Mouse (Mus musculus): ENCODE measurements around the gene Plpp4. TPM values are rescaled to one million over a fixed set of nuclear protein-coding genes. Genes with fewer than 3 reads are reported as not detected.
A peak's percentile ranks its signal among the peaks of the same experiment; 100 is the strongest.

Gene Plpp4
- polyA plus RNA-seq, 1 experiment from 2014 or later = 9.5 TPM

GRCm38 (mm10) chr7:129253406-129253805 lies 3.4 kb upstream of the Plpp4 start:
- peaks cover 11% of the 10 kb centered on the region for H3K27me3 ChIP-seq (ENCODE audit: control insufficient read depth, insufficient read depth, low read length)
- H3K9me3 ChIP-seq (ENCODE audit: control insufficient read depth, low read length) = no peaks in the 10 kb centered on the region
- H3K9ac ChIP-seq (replicated peaks; ENCODE audit: low read length) = no peak overlapping the region
- H3K27ac ChIP-seq (replicated peaks; ENCODE audit: low read depth, low read length) = no peak overlapping the region
- 87% methylated on average over 6 of the region's 6 CpGs for WGBS
- DNase-seq (no peak), ATAC-seq (ENCODE audit: low FRiP score, low TSS enrichment) (no peak)
- H3K36me3 ChIP-seq (ENCODE audit: control insufficient read depth, insufficient read depth, low read length) = no peaks in the 10 kb centered on the region
- peaks cover 4% of the 10 kb centered on the region; the same call in 1 of the 2 replicates for H3K4me1 ChIP-seq (ENCODE audit: control insufficient read depth, insufficient read depth, low read length)
- no peak overlapping the region for H3K4me2 ChIP-seq (ENCODE audit: low read length)
- H3K4me3 ChIP-seq (replicated peaks; ENCODE audit: low read depth, low read length) = no peak overlapping the region

GRCm38 (mm10) chr7:129254126-129254525 lies 2.7 kb upstream of the Plpp4 start:
- Histone ChIP-seq H3K36me3 (ENCODE audit: control insufficient read depth, insufficient read depth, low read length) (no peaks in the 10 kb centered on the region), H3K9ac (replicated peaks; ENCODE audit: low read length) (no peak overlapping the region)
- no peak for DNase-seq

GRCm38 (mm10) chr7:129255406-129255805 lies 1.4 kb upstream of the Plpp4 start:
- peaks cover 11% of the 10 kb centered on the region for H3K27me3 ChIP-seq (ENCODE audit: control insufficient read depth, insufficient read depth, low read length)
- ATAC-seq (ENCODE audit: low FRiP score, low TSS enrichment) (no peak), DNase-seq (no peak)
- no peaks in the 10 kb centered on the region for H3K36me3 ChIP-seq (ENCODE audit: control insufficient read depth, insufficient read depth, low read length)
- WGBS = 96% methylated on average over 6 of the region's 6 CpGs
- H3K9me3 ChIP-seq (ENCODE audit: control insufficient read depth, low read length) = no peaks in the 10 kb centered on the region
- peaks cover 6% of the 10 kb centered on the region; the same call in 1 of the 2 replicates for H3K4me1 ChIP-seq (ENCODE audit: control insufficient read depth, insufficient read depth, low read length)
- no peak overlapping the region for H3K9ac ChIP-seq (replicated peaks; ENCODE audit: low read length)
- no peak overlapping the region for H3K4me3 ChIP-seq (replicated peaks; ENCODE audit: low read depth, low read length)
- H3K27ac ChIP-seq (replicated peaks; ENCODE audit: low read depth, low read length) = no peak overlapping the region
- H3K4me2 ChIP-seq (ENCODE audit: low read length) = no peak overlapping the region

More at GRCm38 (mm10) chr7:129254126-129254525, 2.7 kb upstream of the Plpp4 start:
- Histone ChIP-seq H3K27me3 (ENCODE audit: control insufficient read depth, insufficient read depth, low read length) (peaks cover 11% of the 10 kb centered on the region), H3K4me2 (ENCODE audit: low read length) (no peak overlapping the region), H3K4me3 (replicated peaks; ENCODE audit: low read depth, low read length) (no peak overlapping the region), H3K9me3 (ENCODE audit: control insufficient read depth, low read length) (no peaks in the 10 kb centered on the region), H3K4me1 (ENCODE audit: control insufficient read depth, insufficient read depth, low read length) (peaks cover 6% of the 10 kb centered on the region; the same call in 1 of the 2 replicates), H3K27ac (replicated peaks; ENCODE audit: low read depth, low read length) (no peak overlapping the region)
- 100% methylated on average over 1 of the region's 1 CpGs for WGBS
- no peak for ATAC-seq (ENCODE audit: low FRiP score, low TSS enrichment)

- Histone ChIP-seq H3K4me2 (ENCODE audit: low read length) (peak overlapping the region; percentile 91), H3K9ac (replicated peaks; ENCODE audit: low read length) (peak overlapping the region; percentile 66), H3K27ac (replicated peaks; ENCODE audit: low read depth, low read length) (no peak overlapping the region), H3K4me3 (replicated peaks; ENCODE audit: low read depth, low read length) (peak overlapping the region; percentile 55), H3K4me1 (ENCODE audit: control insufficient read depth, insufficient read depth, low read length) (peaks cover 6% of the 10 kb centered on the region; the same call in 1 of the 2 replicates), H3K27me3 (ENCODE audit: control insufficient read depth, insufficient read depth, low read length) (peaks cover 11% of the 10 kb centered on the region), H3K9me3 (ENCODE audit: control insufficient read depth, low read length) (no peaks in the 10 kb centered on the region), H3K36me3 (ENCODE audit: control insufficient read depth, insufficient read depth, low read length) (no peaks in the 10 kb centered on the region)
- 0 out of 2 replicates have a peak, but pooled peaks have one; percentile 27 for ATAC-seq (ENCODE audit: low FRiP score, low TSS enrichment)
- no peak for DNase-seq
- 12% methylated on average over 13 of the region's 13 CpGs for WGBS
Measured at GRCm38 (mm10) chr7:129257374-129258018, 665 bp downstream of the Plpp4 start.

- Histone ChIP-seq H3K9ac (replicated peaks; ENCODE audit: low read length) (no peak overlapping the region), H3K27me3 (ENCODE audit: control insufficient read depth, insufficient read depth, low read length) (peaks cover 11% of the 10 kb centered on the region), H3K4me1 (ENCODE audit: control insufficient read depth, insufficient read depth, low read length) (peaks cover 6% of the 10 kb centered on the region; the same call in 1 of the 2 replicates), H3K27ac (replicated peaks; ENCODE audit: low read depth, low read length) (no peak overlapping the region), H3K36me3 (ENCODE audit: control insufficient read depth, insufficient read depth, low read length) (no peaks in the 10 kb centered on the region), H3K9me3 (ENCODE audit: control insufficient read depth, low read length) (no peaks in the 10 kb centered on the region), H3K4me2 (ENCODE audit: low read length) (peak overlapping the region; percentile 91), H3K4me3 (replicated peaks; ENCODE audit: low read depth, low read length) (peak overlapping the region; percentile 55; the same call in 1 of the 2 replicates)
- DNase-seq (peak; percentile 37), ATAC-seq (ENCODE audit: low FRiP score, low TSS enrichment) (no peak)
- WGBS = 43% methylated on average over 7 of the region's 7 CpGs
Measured at GRCm38 (mm10) chr7:129258331-129258730, 1.5 kb downstream of the Plpp4 start.

GRCm38 (mm10) chr7:129259195-129259594 lies 2.4 kb downstream of the Plpp4 start:
- Histone ChIP-seq H3K9ac (replicated peaks; ENCODE audit: low read length) (no peak overlapping the region), H3K36me3 (ENCODE audit: control insufficient read depth, insufficient read depth, low read length) (no peaks in the 10 kb centered on the region), H3K4me3 (replicated peaks; ENCODE audit: low read depth, low read length) (no peak overlapping the region), H3K4me1 (ENCODE audit: control insufficient read depth, insufficient read depth, low read length) (peaks cover 6% of the 10 kb centered on the region; the same call in 1 of the 2 replicates), H3K27me3 (ENCODE audit: control insufficient read depth, insufficient read depth, low read length) (peaks cover 11% of the 10 kb centered on the region), H3K27ac (replicated peaks; ENCODE audit: low read depth, low read length) (no peak overlapping the region), H3K9me3 (ENCODE audit: control insufficient read depth, low read length) (no peaks in the 10 kb centered on the region), H3K4me2 (ENCODE audit: low read length) (no peak overlapping the region)
- DNase-seq (no peak), ATAC-seq (ENCODE audit: low FRiP score, low TSS enrichment) (no peak)
- WGBS = 79% methylated on average over 6 of the region's 6 CpGs

GRCm38 (mm10) chr7:129273867-129274266 lies 17.0 kb downstream of the Plpp4 start:
- Histone ChIP-seq H3K9ac (replicated peaks; ENCODE audit: low read length) (no peak overlapping the region), H3K4me1 (ENCODE audit: control insufficient read depth, insufficient read depth, low read length) (no peaks in the 10 kb centered on the region), H3K4me3 (replicated peaks; ENCODE audit: low read depth, low read length) (no peak overlapping the region), H3K4me2 (ENCODE audit: low read length) (no peak overlapping the region), H3K27me3 (ENCODE audit: control insufficient read depth, insufficient read depth, low read length) (no peaks in the 10 kb centered on the region), H3K36me3 (ENCODE audit: control insufficient read depth, insufficient read depth, low read length) (no peaks in the 10 kb centered on the region), H3K9me3 (ENCODE audit: control insufficient read depth, low read length) (0 out of 2 replicates have a peak, but pooled peaks cover 3% of the 10 kb centered on the region), H3K27ac (replicated peaks; ENCODE audit: low read depth, low read length) (no peak overlapping the region)
- WGBS = 15% methylated on average over 4 of the region's 4 CpGs
- peak; percentile 42 for DNase-seq
- no peak; the same call in 1 of the 2 replicates for ATAC-seq (ENCODE audit: low FRiP score, low TSS enrichment)

GRCm38 (mm10) chr7:129274726-129275125 lies 17.9 kb downstream of the Plpp4 start:
- Histone ChIP-seq H3K27me3 (ENCODE audit: control insufficient read depth, insufficient read depth, low read length) (no peaks in the 10 kb centered on the region), H3K4me1 (ENCODE audit: control insufficient read depth, insufficient read depth, low read length) (no peaks in the 10 kb centered on the region), H3K27ac (replicated peaks; ENCODE audit: low read depth, low read length) (no peak overlapping the region), H3K4me2 (ENCODE audit: low read length) (no peak overlapping the region), H3K9me3 (ENCODE audit: control insufficient read depth, low read length) (0 out of 2 replicates have a peak, but pooled peaks cover 3% of the 10 kb centered on the region), H3K4me3 (replicated peaks; ENCODE audit: low read depth, low read length) (no peak overlapping the region), H3K36me3 (ENCODE audit: control insufficient read depth, insufficient read depth, low read length) (no peaks in the 10 kb centered on the region), H3K9ac (replicated peaks; ENCODE audit: low read length) (no peak overlapping the region)
- ATAC-seq (ENCODE audit: low FRiP score, low TSS enrichment) (no peak), DNase-seq (no peak)
- WGBS = 81% methylated on average over 5 of the region's 5 CpGs

GRCm38 (mm10) chr7:129277751-129278150 lies 20.9 kb downstream of the Plpp4 start:
- Histone ChIP-seq H3K4me1 (ENCODE audit: control insufficient read depth, insufficient read depth, low read length) (no peaks in the 10 kb centered on the region), H3K9me3 (ENCODE audit: control insufficient read depth, low read length) (0 out of 2 replicates have a peak, but pooled peaks cover 3% of the 10 kb centered on the region), H3K4me2 (ENCODE audit: low read length) (no peak overlapping the region), H3K27me3 (ENCODE audit: control insufficient read depth, insufficient read depth, low read length) (no peaks in the 10 kb centered on the region), H3K9ac (replicated peaks; ENCODE audit: low read length) (no peak overlapping the region), H3K4me3 (replicated peaks; ENCODE audit: low read depth, low read length) (no peak overlapping the region), H3K27ac (replicated peaks; ENCODE audit: low read depth, low read length) (no peak overlapping the region), H3K36me3 (ENCODE audit: control insufficient read depth, insufficient read depth, low read length) (no peaks in the 10 kb centered on the region)
- no peak for ATAC-seq (ENCODE audit: low FRiP score, low TSS enrichment)
- DNase-seq = no peak
- WGBS = 81% methylated on average over 5 of the region's 5 CpGs

Measured in midbrain, embryonic 14.5 days (tissue).